Mouse (Mus musculus): Measurements from ENCODE around the gene Gcdh.

GRCm38 (mm10) chr8:84907493-84907892 lies 13.8 kb upstream of the Gcdh start:
- TF ChIP-seq CTCF (IDR thresholded peaks at IDR 0.05; ENCODE audit: low read depth) (no peak), EP300 (IDR thresholded peaks at IDR 0.05; ENCODE audit: low read depth) (no peak)
